9 mouse cellular contexts compared by ENCODE assay signal in genomic region chr3:98353892-98354291, GRCm38 (mm10). TPM values are rescaled to one million over a fixed set of nuclear protein-coding genes. Genes with fewer than 3 reads are reported as not detected.
DNase-seq lines count a peak whose midpoint lies in the region; ATAC-seq lines count a peak whose summit lies in the region.
"Had no signal": no experiment of that assay in that cellular context is flagged by ENCODE, and none has a peak within 500 bp of the region (broad histone marks: within the 10 kb centered on the region; RNA-seq: fewer than 3 reads in every experiment).

No protein-coding gene starts in this region.

- ATAC-seq in embryonic facial prominence, embryonic 11.5 days (replicated peaks; ENCODE audit: insufficient number of reproducible peaks, low FRiP score, low TSS enrichment, low read depth), result no peak
- peak; percentile 45 for ATAC-seq in inflammation-experienced regulatory T-cells, adult 6 months
- no peak for ATAC-seq in limb, embryonic 11.5 days (ENCODE audit: insufficient number of reproducible peaks, low FRiP score, low TSS enrichment, low read depth)

- no peaks in the 10 kb centered on the region for H3K9me3 ChIP-seq in embryonic facial prominence, embryonic 11.5 days (replicated peaks; ENCODE audit: control insufficient read depth, low read length)
- no peaks in the 10 kb centered on the region for H3K9me3 ChIP-seq in limb, embryonic 11.5 days (ENCODE audit: control insufficient read depth, low read length)

- DNase-seq in adrenal gland, adult (ENCODE audit: inconsistent age in 2 of 2, low spot score in 1 of 2), result peak; percentile 25 to 86
- DNase-seq in adrenal gland, adult 8-10 months, result no peak
- DNase-seq in urinary bladder, adult 18-20 months (ENCODE audit: low spot score in 2 of 2), result peak; percentile 17 to 36
- DNase-seq in urinary bladder, postnatal 10 days (ENCODE audit: low spot score), result no peak
- DNase-seq in embryonic facial prominence, embryonic 11.5 days (ENCODE audit: low spot score), result peak; percentile 90
- peak; percentile 78 for DNase-seq in limb, embryonic 11.5 days (ENCODE audit: low spot score)
- peak; percentile 81 to 85 for DNase-seq in right cerebral cortex, adult 2 months (ENCODE audit: low spot score in 2 of 2)

- WGBS in embryonic facial prominence, embryonic 11.5 days, result 26% methylated on average over 7 of the region's 7 CpGs
- 35% methylated on average over 7 of the region's 7 CpGs for WGBS in limb, embryonic 11.5 days

- no peak overlapping the region for H3K27ac ChIP-seq in embryonic facial prominence, embryonic 11.5 days (replicated peaks; ENCODE audit: low read depth, low read length)
- no peak overlapping the region for H3K27ac ChIP-seq in limb, embryonic 11.5 days (replicated peaks; ENCODE audit: low read depth, low read length)

- H3K4me3 ChIP-seq in embryonic facial prominence, embryonic 11.5 days (ENCODE audit: low read depth, low read length), result no peak overlapping the region
- no peak overlapping the region for H3K4me3 ChIP-seq in limb, embryonic 11.5 days (ENCODE audit: low read depth, low read length)
- H3K4me3 ChIP-seq: myocyte had no signal

- no peaks in the 10 kb centered on the region for H3K27me3 ChIP-seq in embryonic facial prominence, embryonic 11.5 days (ENCODE audit: control insufficient read depth, insufficient read depth, low read length)
- no peaks in the 10 kb centered on the region for H3K27me3 ChIP-seq in limb, embryonic 11.5 days (ENCODE audit: control insufficient read depth, insufficient read depth, low read length)

- H3K9ac ChIP-seq in embryonic facial prominence, embryonic 11.5 days (replicated peaks; ENCODE audit: low read length), result no peak overlapping the region
- H3K9ac ChIP-seq in limb, embryonic 11.5 days (ENCODE audit: low read length), result no peak overlapping the region

- no peaks in the 10 kb centered on the region for H3K4me1 ChIP-seq in embryonic facial prominence, embryonic 11.5 days (ENCODE audit: control insufficient read depth, insufficient read depth, low read length)
- H3K4me1 ChIP-seq in limb, embryonic 11.5 days (ENCODE audit: control insufficient read depth, insufficient read depth, low read length), result no peaks in the 10 kb centered on the region

- H3K4me2 ChIP-seq in embryonic facial prominence, embryonic 11.5 days (ENCODE audit: low read depth, low read length), result no peak overlapping the region
- H3K4me2 ChIP-seq in limb, embryonic 11.5 days (ENCODE audit: low read depth, severe bottlenecking), result no peak overlapping the region

- H3K36me3 ChIP-seq in embryonic facial prominence, embryonic 11.5 days (replicated peaks; ENCODE audit: control insufficient read depth, insufficient read depth, low read depth, low read length), result no peaks in the 10 kb centered on the region
- H3K36me3 ChIP-seq in limb, embryonic 11.5 days (ENCODE audit: control insufficient read depth, insufficient read depth, low read length), result no peaks in the 10 kb centered on the region

RNA-seq across cellular contexts. Expression of gene Phgdh, which starts 14.1 kb away (rescaled TPM):
- total RNA-seq in adrenal gland, adult 8-10 months (2022), result 10 to 100 TPM in 3 of 4 experiments, 1 to 10 TPM in 1; 6.8 to 28.8 (median 12.0) TPM
- 302 and 306 TPM in 2 replicates for polyA plus RNA-seq in embryonic facial prominence, embryonic 11.5 days (2014; fragmentation: Nextera tagmentation; extraction: Ambion mirVana)
- 100 to 1,000 TPM in 2 of 3 experiments, 10 to 100 TPM in 1; 88.7 to 105 (median 101) TPM for polyA plus RNA-seq in inflammation-experienced regulatory T-cells, adult 6 months (2017; shearing (Covaris generic))
- 318 and 329 TPM in 2 replicates for polyA plus RNA-seq in limb, embryonic 11.5 days (2014; fragmentation: Nextera tagmentation; extraction: Ambion mirVana)

RNA-seq across cellular contexts. Expression of gene Zfp697, which starts 28.4 kb away (rescaled TPM):
- total RNA-seq in adrenal gland, adult 8-10 months (2022), result 1 to 10 TPM; 5.8 to 9.4 (median 7.5) TPM
- polyA plus RNA-seq in embryonic facial prominence, embryonic 11.5 days (2014; fragmentation: Nextera tagmentation; extraction: Ambion mirVana), result 9.7 and 9.9 TPM in 2 replicates
- polyA plus RNA-seq in inflammation-experienced regulatory T-cells, adult 6 months (2017; shearing (Covaris generic)), result not detected
- 10.4 and 11.0 TPM in 2 replicates for polyA plus RNA-seq in limb, embryonic 11.5 days (2014; fragmentation: Nextera tagmentation; extraction: Ambion mirVana)

Comparison
In these comparisons a context has a peak if more than half of its experiments do, and no peak if none do; other contexts are left out.
1. DNase-seq: peak in adrenal gland, adult (2 of 2), urinary bladder, adult 18-20 months (2 of 2), embryonic facial prominence, embryonic 11.5 days (single experiment), limb, embryonic 11.5 days (single experiment) and right cerebral cortex, adult 2 months (2 of 2); none in adrenal gland, adult 8-10 months (single experiment) and urinary bladder, postnatal 10 days (single experiment).
2. RNA of gene Zfp697, which starts 28.4 kb away (polyA plus RNA-seq): 10.4 to 11.0 TPM in limb, embryonic 11.5 days and 9.7 to 9.9 TPM in embryonic facial prominence, embryonic 11.5 days; not detected in inflammation-experienced regulatory T-cells, adult 6 months; every median in the first group is over 10 times any median in the second.